Mouse (Mus musculus) liver, adult 2 months (tissue): ENCODE measurements around the gene Tmem198.

Experiments used
- CTCF ChIP-seq: fragments of 200-500 bp; IDR thresholded peaks from 2 replicates; pipeline ENCODE4 v1.5.1; 2011; ENCODE audit warnings: low read depth, low read length, control low read depth
- POLR2A ChIP-seq: fragments of 200-500 bp; IDR thresholded peaks from 2 replicates; pipeline ENCODE4 v1.6.1; 2011; ENCODE audit warnings: low read length, control low read depth; ENCODE audit not compliant: insufficient read depth; ENCODE audit errors: extremely low read depth

DNA sequence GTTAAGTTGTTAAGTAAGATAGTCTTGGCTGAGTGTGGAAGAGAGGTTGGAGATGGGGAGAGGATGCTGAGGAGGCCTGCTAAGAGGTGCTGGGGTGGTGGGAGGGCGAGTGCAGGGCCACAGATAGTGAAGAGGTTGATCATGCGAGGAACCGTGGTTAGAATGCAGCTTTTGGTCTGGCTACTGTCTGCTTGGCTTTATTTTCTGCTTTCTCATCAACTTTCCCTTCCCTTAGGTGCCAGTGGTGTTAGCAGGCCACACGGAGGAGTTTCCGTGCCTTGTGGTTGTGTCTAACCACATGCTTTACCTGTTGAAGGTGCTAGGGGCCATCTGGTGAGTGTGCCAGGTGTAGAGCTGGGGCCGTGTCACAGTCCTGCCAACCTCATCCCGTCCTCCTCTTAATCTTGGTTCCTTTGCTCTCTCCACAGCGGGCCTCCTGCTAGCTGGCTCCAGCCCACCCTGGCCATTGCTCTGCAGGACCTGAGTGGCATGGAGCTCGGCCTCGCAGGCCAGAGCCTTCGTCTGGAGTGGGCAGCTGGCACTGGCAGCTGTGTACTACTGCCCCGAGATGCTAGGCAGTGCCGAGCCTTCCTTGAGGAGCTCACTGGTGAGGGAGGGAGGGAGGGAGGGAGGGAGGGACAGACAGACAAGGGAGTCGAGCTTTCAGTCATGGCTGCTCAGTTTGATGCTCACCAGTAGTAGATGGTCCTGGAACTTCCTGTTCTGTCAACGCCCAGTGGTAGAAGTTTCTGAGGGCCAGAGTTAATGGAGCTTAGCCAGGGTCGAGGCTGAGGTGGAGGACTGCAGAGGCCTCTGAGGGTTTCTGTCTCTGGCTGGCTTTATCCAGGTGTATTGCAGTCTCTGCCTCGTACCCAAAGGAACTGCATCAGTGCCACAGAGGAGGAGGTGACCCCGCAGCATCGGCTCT lies 54.3 kb downstream of the Tmem198 start:
- TF ChIP-seq POLR2A (no peak), CTCF (no peak)
